Mouse (Mus musculus) liver, adult 2 months (tissue): ENCODE results near the gene Pdxk. TPM values are rescaled to one million over a fixed set of nuclear protein-coding genes. Genes with fewer than 3 reads are reported as not detected.
A peak's percentile ranks its signal among the peaks of the same experiment; 100 is the strongest.

Experiments used
- DNase-seq: peaks from one replicate; pipeline ENCODE4 v3.0.0-alpha.2; 2011; ENCODE audit warnings: low read depth, low spot score; ENCODE audit errors: extremely low read depth
- H3K27ac ChIP-seq: fragments of 200-500 bp; replicated peaks from 2 replicates; pipeline ENCODE4 v1.5.1; 2012; ENCODE audit warnings: low read depth, mild to moderate bottlenecking, control low read depth, inconsistent platforms, low read length; ENCODE audit not compliant: insufficient read depth
- H3K27me3 ChIP-seq: fragments of 200-500 bp; 2 replicates; pipeline ENCODE4 v1.6.1; 2012; ENCODE audit warnings: mild to moderate bottlenecking, moderate library complexity, low read length, inconsistent platforms; ENCODE audit not compliant: control insufficient read depth, insufficient read depth
- H3K36me3 ChIP-seq: fragments of 200-500 bp; 2 replicates; pipeline ENCODE4 v1.6.1; 2012; ENCODE audit warnings: low read length, inconsistent platforms; ENCODE audit not compliant: control insufficient read depth, insufficient read depth
- H3K4me1 ChIP-seq: fragments of 200-500 bp; 2 replicates; pipeline ENCODE4 v1.6.1; 2011; ENCODE audit warnings: low read length; ENCODE audit not compliant: control insufficient read depth, insufficient read depth
- H3K4me3 ChIP-seq: fragments of 200-500 bp; 2 replicates; pipeline ENCODE4 v1.5.1; 2011; ENCODE audit warnings: low read depth, mild to moderate bottlenecking, control low read depth, low read length, moderate library complexity; ENCODE audit not compliant: insufficient read depth
- H3K79me2 ChIP-seq: fragments of 200-500 bp; 2 replicates; pipeline ENCODE4 v1.6.1; 2012; ENCODE audit warnings: inconsistent platforms, mild to moderate bottlenecking, low read length, moderate library complexity; ENCODE audit not compliant: control insufficient read depth, insufficient read depth
- H3K9ac ChIP-seq: fragments of 200-500 bp; 2 replicates; pipeline ENCODE4 v1.6.1; 2012; ENCODE audit warnings: low read depth, mild to moderate bottlenecking, control low read depth, inconsistent platforms, low read length
- CTCF ChIP-seq: fragments of 200-500 bp; IDR thresholded peaks from 2 replicates; pipeline ENCODE4 v1.5.1; 2011; ENCODE audit warnings: low read depth, low read length, control low read depth
- POLR2A ChIP-seq: fragments of 200-500 bp; IDR thresholded peaks from 2 replicates; pipeline ENCODE4 v1.6.1; 2011; ENCODE audit warnings: low read length, control low read depth; ENCODE audit not compliant: insufficient read depth; ENCODE audit errors: extremely low read depth
- WGBS: fragments of 180-500 bp; shearing (Covaris S2); methylation state at CpG from one replicate; pipeline ENCODE4 v1.1.7; 2018; 5-methylcytosine and 5-hydroxymethylcytosine counted together
- polyA plus RNA-seq: library from polyadenylated mRNA; depleted of rRNA; stranded (reverse); fragments of >200 nt; gene quantifications from 2 replicates; pipeline ENCODE4 v1.2.3, GENCODE M21; 2012
- total RNA-seq: library from RNA; depleted of rRNA; stranded (reverse); fragments of >200 nt; gene quantifications from 2 replicates; pipeline ENCODE4 v1.2.3, GENCODE M21; 2014

Gene Pdxk
- total and polyA plus RNA-seq, 2 experiments: 19.9 to 29.2 TPM

DNA sequence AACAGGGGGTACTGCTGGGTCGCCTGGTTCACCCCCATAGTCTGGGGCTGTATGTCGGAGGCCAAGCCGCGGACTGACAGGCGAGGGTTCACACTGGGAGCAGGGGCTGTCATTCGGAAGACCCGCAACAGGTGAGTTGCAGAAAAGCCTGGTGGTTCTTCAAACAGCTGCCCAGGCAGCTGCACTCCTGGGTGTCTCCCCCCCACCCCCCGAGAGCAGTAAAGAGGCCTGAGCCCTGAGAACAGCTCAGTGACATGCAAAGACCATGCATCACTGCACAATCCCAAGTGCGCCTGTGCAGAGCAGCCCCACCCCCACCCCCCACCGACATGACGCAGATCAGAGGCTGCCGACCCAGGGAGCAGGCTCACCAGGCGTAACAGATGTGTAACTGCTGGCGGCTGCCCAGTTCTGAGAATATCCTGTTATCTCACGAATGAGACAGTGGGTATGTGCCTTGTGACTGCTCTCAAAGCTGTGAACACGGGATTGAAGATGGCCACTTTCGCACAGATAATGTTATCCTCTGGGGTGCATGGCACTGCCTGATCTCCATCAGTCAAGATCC, 65.6 kb downstream of the Pdxk start:
- 61% methylated on average over 17 of the region's 17 CpGs for WGBS
- Histone ChIP-seq H3K27me3 (no peaks in the 10 kb centered on the region), H3K36me3 (peaks cover 2% of the 10 kb centered on the region; the same call in 1 of the 2 replicates), H3K79me2 (no peaks in the 10 kb centered on the region), H3K4me1 (no peaks in the 10 kb centered on the region), H3K4me3 (no peak overlapping the region), H3K9ac (no peak overlapping the region), H3K27ac (no peak overlapping the region)
- TF ChIP-seq CTCF: no peak
- TF ChIP-seq POLR2A: no peak
- no peak for DNase-seq

DNA sequence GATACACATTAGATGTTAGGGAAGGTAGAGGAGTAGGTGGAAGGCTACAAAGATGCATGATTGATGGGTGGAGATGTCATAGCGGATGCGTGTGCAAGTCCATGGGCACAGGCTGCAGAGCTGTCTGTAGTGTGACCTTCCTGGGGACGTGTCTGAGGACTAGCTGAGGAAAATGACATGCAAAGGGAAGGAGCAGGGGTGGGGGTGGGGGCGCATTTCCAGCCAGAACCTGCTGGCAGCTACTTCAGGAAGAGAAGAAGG, 68.2 kb downstream of the Pdxk start:
- WGBS: 63% methylated on average over 4 of the region's 4 CpGs
- Histone ChIP-seq H3K79me2 (no peaks in the 10 kb centered on the region), H3K27ac (no peak overlapping the region), H3K4me3 (no peak overlapping the region), H3K36me3 (no peaks in the 10 kb centered on the region; the same call in 1 of the 2 replicates), H3K9ac (no peak overlapping the region), H3K4me1 (peaks cover 2% of the 10 kb centered on the region; the same call in 1 of the 2 replicates), H3K27me3 (no peaks in the 10 kb centered on the region)
- TF ChIP-seq POLR2A (no peak), CTCF (no peak)
- DNase-seq: no peak

DNA sequence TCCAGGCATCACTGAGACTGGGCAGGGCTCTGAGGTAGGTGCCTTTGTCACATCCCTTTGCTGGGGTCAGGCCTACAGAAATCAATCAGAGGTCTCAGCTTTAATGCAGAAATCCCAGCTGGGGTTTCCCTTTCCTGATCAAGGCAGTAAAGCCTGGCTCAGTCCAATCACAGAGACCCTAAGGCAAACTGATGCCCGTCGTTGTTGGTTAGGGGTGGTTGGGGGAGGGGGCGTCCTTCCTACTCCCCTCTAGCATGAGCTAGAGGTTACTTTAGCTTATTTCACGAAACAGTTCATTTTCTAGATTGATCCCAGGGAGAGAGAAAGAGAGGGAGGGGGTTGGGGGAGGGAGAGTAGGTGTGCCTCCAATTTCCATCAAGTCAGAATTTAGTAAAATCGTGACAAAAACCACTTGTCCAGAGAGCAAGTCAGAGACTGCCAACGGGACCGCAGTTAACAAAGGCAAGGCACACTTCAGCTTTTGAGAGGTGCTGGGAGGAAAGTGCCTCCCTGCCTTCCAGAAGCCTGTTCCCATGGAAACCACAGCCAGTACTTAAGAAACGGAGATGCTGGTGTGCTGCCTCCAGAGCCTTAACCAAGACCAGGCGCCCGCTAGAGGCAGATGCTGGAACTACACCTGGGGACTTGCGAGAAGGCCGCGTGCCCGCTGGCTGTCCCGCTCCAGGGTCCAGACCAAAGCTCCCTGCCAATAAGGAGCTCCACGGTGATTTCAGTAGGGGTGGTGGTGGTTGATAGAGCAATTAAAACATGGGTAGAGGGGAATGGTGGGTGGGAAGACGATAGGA, 68.8 kb downstream of the Pdxk start:
- no peak overlapping the region for H3K27ac ChIP-seq
- WGBS: 18% methylated on average over 17 of the region's 17 CpGs

DNA sequence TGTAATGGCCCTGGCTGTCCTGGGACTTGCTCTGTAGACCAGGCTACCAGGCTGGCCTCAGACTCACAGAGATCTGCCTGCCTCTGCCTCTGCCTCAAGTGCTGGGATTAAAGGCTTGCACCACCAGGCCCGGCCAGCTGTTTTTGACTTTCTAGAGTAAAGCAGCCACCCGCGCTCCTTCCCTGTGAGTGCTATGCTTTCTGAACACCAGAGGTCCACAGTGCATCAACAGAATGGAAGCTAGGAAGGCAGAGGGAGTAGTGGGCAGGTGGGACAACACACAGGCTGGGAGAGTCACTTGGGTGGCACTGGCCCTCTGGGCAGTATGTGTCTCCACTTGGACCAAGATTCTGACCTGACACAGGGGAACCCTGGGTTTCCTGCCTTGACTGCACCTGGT, 69.4 kb downstream of the Pdxk start:
- Histone ChIP-seq H3K4me1 (peaks cover 2% of the 10 kb centered on the region; the same call in 1 of the 2 replicates), H3K27me3 (no peaks in the 10 kb centered on the region; the same call in 1 of the 2 replicates), H3K9ac (no peak overlapping the region), H3K79me2 (no peaks in the 10 kb centered on the region), H3K4me3 (no peak overlapping the region), H3K27ac (no peak overlapping the region), H3K36me3 (no peaks in the 10 kb centered on the region)
- no peak for TF ChIP-seq CTCF
- TF ChIP-seq POLR2A: no peak
- DNase-seq: no peak
- WGBS: 98% methylated on average over 3 of the region's 3 CpGs

More for the DNA sequence above, 68.8 kb downstream of the Pdxk start:
- Histone ChIP-seq H3K36me3 (no peaks in the 10 kb centered on the region), H3K27me3 (no peaks in the 10 kb centered on the region; the same call in 1 of the 2 replicates), H3K9ac (no peak overlapping the region), H3K4me1 (peaks cover 2% of the 10 kb centered on the region; the same call in 1 of the 2 replicates), H3K79me2 (no peaks in the 10 kb centered on the region), H3K4me3 (no peak overlapping the region)
- TF ChIP-seq POLR2A (no peak), CTCF (peak; percentile 88)
- DNase-seq: peak; percentile 66

DNA sequence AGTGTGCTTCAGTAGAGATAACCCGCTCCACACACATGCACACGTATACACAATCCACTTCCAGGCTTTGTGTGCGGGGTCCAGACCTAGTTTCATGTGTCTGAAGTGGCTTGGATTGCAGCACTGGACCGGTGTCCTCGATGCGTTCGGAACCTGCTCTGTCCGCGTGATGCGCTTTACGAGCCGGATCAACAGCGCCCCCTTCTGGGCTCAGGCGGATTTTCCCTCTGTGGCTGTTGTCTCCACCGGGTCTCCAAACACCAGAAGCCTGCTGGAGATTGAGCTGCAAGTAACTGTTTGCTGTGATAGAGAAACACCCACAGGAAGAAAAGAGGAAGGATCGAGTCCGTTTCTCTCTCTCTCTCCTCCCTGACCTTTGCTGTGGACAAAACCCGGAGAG, 72.7 kb downstream of the Pdxk start:
- Histone ChIP-seq H3K27me3 (no peaks in the 10 kb centered on the region; the same call in 1 of the 2 replicates), H3K36me3 (no peaks in the 10 kb centered on the region), H3K27ac (no peak overlapping the region), H3K9ac (no peak overlapping the region), H3K4me3 (no peak overlapping the region), H3K4me1 (peaks cover 2% of the 10 kb centered on the region; the same call in 1 of the 2 replicates), H3K79me2 (no peaks in the 10 kb centered on the region)
- DNase-seq: peak; percentile 46
- WGBS: 3% methylated on average over 18 of the region's 18 CpGs
- TF ChIP-seq CTCF: peak; percentile 94
- TF ChIP-seq POLR2A: no peak

DNA sequence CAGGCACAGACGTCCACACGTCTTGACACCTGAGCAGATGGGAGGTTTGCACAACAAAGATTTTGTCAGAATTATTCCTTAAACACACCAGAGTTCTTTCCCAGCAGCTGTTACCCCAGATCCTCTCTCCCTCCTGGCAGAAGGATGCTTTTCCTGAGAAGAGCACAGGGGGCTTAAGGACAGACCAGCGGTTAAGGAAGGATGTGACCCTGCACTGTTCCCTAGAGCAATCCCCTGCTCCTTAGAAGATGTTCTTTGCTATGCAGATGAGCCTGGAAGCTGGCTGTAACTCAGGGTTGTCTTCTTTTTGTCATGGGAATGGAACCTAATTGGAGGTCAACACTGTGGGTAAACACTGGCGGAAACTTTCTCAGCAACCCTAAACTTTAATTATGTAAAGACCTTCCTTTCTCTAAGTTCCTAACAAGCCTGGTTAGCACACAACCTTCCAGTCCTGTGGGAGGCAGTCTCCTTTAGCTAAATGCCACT, 73.7 kb downstream of the Pdxk start:
- TF ChIP-seq POLR2A (no peak), CTCF (no peak)

More for the DNA sequence above, 73.7 kb downstream of the Pdxk start:
- Histone ChIP-seq H3K9ac (no peak overlapping the region), H3K4me3 (no peak overlapping the region), H3K36me3 (no peaks in the 10 kb centered on the region), H3K27me3 (no peaks in the 10 kb centered on the region; the same call in 1 of the 2 replicates), H3K79me2 (no peaks in the 10 kb centered on the region), H3K27ac (no peak overlapping the region), H3K4me1 (peaks cover 2% of the 10 kb centered on the region; the same call in 1 of the 2 replicates)
- 66% methylated on average over 4 of the region's 4 CpGs for WGBS
- DNase-seq: no peak
